Mouse (Mus musculus) forebrain, embryonic 15.5 days (tissue): ENCODE data around the gene Fignl2. TPM values are rescaled to one million over a fixed set of nuclear protein-coding genes. Genes with fewer than 3 reads are reported as not detected.

ENCODE experiments used
- ATAC-seq: fragments of 200-750 bp; cut with Nextera tagmentation; replicated peaks from 2 replicates; pipeline ENCODE4 v1.8.0; 2017; ENCODE audit warnings: mild to moderate bottlenecking, moderate TSS enrichment, moderate library complexity
- H3K27ac ChIP-seq: fragments of 300-500 bp; sonication (generic); replicated peaks from 2 replicates; pipeline ENCODE4 v1.5.1; 2015; ENCODE audit warnings: mild to moderate bottlenecking, inconsistent platforms
- H3K27me3 ChIP-seq: fragments of 300-500 bp; sonication (generic); 2 replicates; pipeline ENCODE4 v1.6.1; 2015; ENCODE audit warnings: inconsistent platforms
- H3K36me3 ChIP-seq: fragments of 300-500 bp; sonication (generic); 2 replicates; pipeline ENCODE4 v1.6.1; 2015; ENCODE audit warnings: mild to moderate bottlenecking, inconsistent platforms
- H3K4me1 ChIP-seq: fragments of 300-500 bp; sonication (generic); 2 replicates; pipeline ENCODE4 v1.6.1; 2015; ENCODE audit warnings: inconsistent platforms
- H3K4me2 ChIP-seq: fragments of 300-500 bp; sonication (generic); replicated peaks from 2 replicates; pipeline ENCODE4 v1.6.1; 2015; ENCODE audit warnings: mild to moderate bottlenecking, inconsistent platforms
- H3K4me3 ChIP-seq: fragments of 300-500 bp; sonication (generic); 2 replicates; pipeline ENCODE4 v1.5.1; 2015; ENCODE audit warnings: mild to moderate bottlenecking, inconsistent platforms
- H3K9ac ChIP-seq: fragments of 300-500 bp; sonication (generic); replicated peaks from 2 replicates; pipeline ENCODE4 v1.6.1; 2015; ENCODE audit warnings: mild to moderate bottlenecking, inconsistent platforms
- H3K9me3 ChIP-seq: fragments of 300-500 bp; sonication (generic); 2 replicates; pipeline ENCODE4 v1.6.1; 2016; ENCODE audit warnings: inconsistent platforms
- WGBS: fragments of 180-500 bp; shearing (Covaris S2); methylation state at CpG from one replicate; pipeline ENCODE4 v1.1.7; 2015; ENCODE audit warnings: mixed read lengths; 5-methylcytosine and 5-hydroxymethylcytosine counted together
- polyA plus RNA-seq: library from polyadenylated mRNA; unstranded; fragments of >200 nt; fragmentation: Nextera tagmentation; extraction: Ambion mirVana; gene quantifications from 2 replicates; pipeline ENCODE4 v1.2.1, GENCODE M21; 2015

Fignl2 gene
- polyA plus RNA-seq, 1 experiment from 2014 or later = not detected

DNA sequence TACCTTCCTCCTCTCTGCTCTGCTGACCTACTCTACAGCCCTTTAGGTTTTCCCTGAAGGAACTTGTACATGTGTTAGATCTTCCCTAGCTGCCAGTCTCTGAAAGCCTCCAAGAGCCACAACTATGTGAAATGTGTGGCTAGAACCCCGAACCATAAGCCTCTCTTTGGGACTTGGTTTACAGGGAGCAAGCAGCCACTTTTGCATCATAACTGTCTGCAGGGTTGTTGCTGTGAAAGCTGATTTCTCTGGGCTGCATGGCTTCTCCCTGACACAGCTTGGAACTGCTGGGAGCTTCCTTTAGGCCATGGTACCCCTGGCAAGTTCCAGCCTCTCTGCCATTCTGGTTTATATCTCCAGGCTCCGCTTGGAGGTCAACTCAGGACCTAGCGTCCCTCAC, 75.9 kb downstream of the Fignl2 start:
- H3K4me1 ChIP-seq = peaks cover 9% of the 10 kb centered on the region; the same call in 1 of the 2 replicates
- no peaks in the 10 kb centered on the region for H3K27me3 ChIP-seq
- no peak overlapping the region for H3K4me3 ChIP-seq
- no peaks in the 10 kb centered on the region for H3K36me3 ChIP-seq
- no peak overlapping the region for H3K9ac ChIP-seq
- 96% methylated on average over 3 of the region's 3 CpGs for WGBS
- ATAC-seq = no peak
- H3K27ac ChIP-seq = no peak overlapping the region
- no peak overlapping the region for H3K4me2 ChIP-seq
- H3K9me3 ChIP-seq = no peaks in the 10 kb centered on the region

GRCm38 (mm10) chr15:101001685-101002084, 76.7 kb downstream of the Fignl2 start:
- WGBS = 98% methylated on average over 1 of the region's 1 CpGs

More at GRCm38 (mm10) chr15:101001685-101002084, 76.7 kb downstream of the Fignl2 start:
- no peaks in the 10 kb centered on the region for H3K9me3 ChIP-seq
- H3K9ac ChIP-seq = no peak overlapping the region
- no peaks in the 10 kb centered on the region for H3K27me3 ChIP-seq
- no peaks in the 10 kb centered on the region for H3K36me3 ChIP-seq
- H3K4me2 ChIP-seq = no peak overlapping the region
- H3K4me1 ChIP-seq = peaks cover 8% of the 10 kb centered on the region; the same call in 1 of the 2 replicates
- no peak overlapping the region for H3K27ac ChIP-seq
- H3K4me3 ChIP-seq = no peak overlapping the region
- no peak for ATAC-seq

Other genes starting within 250 kb of the Fignl2 start
- 20.3 and 20.4 TPM in 2 replicates for gene Scn8a, start 208.7 kb downstream of the Fignl2 start, polyA plus RNA-seq
- not detected in 2 replicates for gene Gm47841, start 31.2 kb downstream of the Fignl2 start, polyA plus RNA-seq
- gene Ankrd33, start 37.2 kb upstream of the Fignl2 start, polyA plus RNA-seq = not detected in 2 replicates
- 6.5 and 6.7 TPM in 2 replicates for gene Acvrl1, start 50.0 kb upstream of the Fignl2 start, polyA plus RNA-seq
- 22.6 and 22.8 TPM in 2 replicates for gene Acvr1b, start 95.5 kb upstream of the Fignl2 start, polyA plus RNA-seq
- gene Grasp, start 145.6 kb upstream of the Fignl2 start, polyA plus RNA-seq = 1.3 and 1.7 TPM in 2 replicates
- 3.7 and 4.3 TPM in 2 replicates for gene Nr4a1, start 175.7 kb upstream of the Fignl2 start, polyA plus RNA-seq
- gene Atg101, start 205.7 kb upstream of the Fignl2 start, polyA plus RNA-seq = 86.4 and 86.8 TPM in 2 replicates
- 0.37 and 0.48 TPM in 2 replicates for gene 6030408B16Rik, start 214.6 kb upstream of the Fignl2 start, polyA plus RNA-seq